Mouse (Mus musculus): ENCODE data around the gene Rps29.

- TF ChIP-seq CTCF (IDR thresholded peaks at IDR 0.05; ENCODE audit: low read depth, low read length): no peak
- TF ChIP-seq POLR2A (IDR thresholded peaks at IDR 0.05; ENCODE audit: extremely low read depth, insufficient read depth, low read length): no peak
Measured at GRCm38 (mm10) chr12:69158366-69158764, 621 bp downstream of the Rps29 start.

Measured in liver, adult 2 months (tissue).